Mouse (Mus musculus): ENCODE measurements around the gene Gng2.

The Gng2 gene

DNA sequence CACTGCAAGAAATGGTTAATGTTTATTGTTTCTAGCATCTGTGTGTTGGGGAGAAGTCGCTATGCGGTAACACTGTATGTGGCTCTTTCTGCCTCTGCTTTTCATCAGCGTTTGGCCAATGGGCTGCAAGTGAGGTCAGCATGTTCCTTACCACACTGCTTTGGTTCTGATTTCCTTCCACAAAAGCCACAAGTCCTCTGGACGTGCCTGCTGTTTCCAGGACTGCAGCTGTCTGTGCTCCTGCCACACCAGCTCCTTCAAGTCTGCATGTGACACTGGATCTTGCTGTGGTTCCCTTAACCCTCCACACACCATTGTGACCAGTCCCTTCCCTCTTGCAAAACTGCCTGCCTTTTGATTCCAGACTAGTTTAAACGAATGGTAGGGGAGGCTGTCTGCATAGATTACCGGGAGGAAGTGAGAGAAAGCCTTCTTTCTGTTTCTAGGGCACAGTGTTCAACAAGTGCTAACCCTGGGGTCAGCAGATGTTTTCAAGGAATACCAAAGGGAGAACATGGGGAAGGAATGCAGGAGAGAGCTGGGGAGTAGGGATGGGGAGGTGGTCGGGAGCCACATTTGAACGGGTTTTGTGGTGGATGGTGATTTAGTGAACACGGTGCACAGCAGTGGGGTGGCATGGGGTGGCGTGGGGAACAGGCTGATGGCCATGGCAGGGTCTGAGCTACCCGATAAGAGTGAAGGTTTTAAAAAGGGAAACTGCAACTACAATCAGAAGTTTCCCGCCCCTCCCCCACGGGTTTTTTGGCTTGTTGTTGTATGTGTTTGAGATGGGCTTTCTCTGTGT is 7.9 kb upstream of the Gng2 start:
- no peak for DNase-seq (ENCODE audit: extremely low read depth, low read depth, low spot score)

DNA sequence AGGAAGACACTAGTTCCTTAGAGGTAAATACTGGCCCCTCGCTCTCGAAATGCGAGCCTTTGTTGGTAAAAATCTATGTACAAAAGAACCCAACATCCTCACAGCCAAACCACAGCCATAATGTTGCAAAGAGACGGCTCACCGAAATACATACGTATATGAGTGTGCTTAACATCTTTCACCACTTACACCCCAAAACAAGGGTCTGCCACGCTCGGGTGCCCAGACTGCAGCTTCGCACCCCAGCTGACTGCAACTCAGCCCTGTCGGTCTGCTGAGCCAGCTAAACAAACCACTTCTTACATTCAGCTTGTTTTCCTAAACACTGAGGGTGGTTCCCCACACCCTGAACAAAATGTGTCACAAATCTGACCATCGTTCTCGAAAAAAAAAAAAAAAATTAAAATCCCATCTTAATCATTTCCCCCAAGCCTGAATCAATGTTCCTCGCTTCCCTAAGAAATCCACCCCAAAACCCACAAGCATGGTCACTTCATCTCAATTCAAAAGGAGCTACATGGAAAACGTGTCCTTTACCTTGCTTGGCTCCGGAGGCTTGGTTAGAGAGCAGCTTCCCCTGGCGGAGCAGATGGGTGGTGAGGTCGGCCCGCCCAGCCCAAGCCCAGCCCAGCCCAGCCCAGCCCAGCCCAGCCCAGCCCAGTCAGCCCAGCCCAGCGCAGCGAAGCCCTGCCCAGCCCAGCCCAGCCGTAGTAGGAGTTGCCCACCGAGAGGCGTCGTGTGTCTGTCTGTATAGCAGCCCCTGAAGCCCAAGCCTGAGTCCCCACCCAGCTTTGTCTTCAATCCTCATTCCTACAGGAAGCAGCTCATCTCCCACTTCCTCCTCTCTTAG is 781 bp downstream of the Gng2 start:
- DNase-seq (ENCODE audit: extremely low read depth, low read depth, low spot score): no peak

DNA sequence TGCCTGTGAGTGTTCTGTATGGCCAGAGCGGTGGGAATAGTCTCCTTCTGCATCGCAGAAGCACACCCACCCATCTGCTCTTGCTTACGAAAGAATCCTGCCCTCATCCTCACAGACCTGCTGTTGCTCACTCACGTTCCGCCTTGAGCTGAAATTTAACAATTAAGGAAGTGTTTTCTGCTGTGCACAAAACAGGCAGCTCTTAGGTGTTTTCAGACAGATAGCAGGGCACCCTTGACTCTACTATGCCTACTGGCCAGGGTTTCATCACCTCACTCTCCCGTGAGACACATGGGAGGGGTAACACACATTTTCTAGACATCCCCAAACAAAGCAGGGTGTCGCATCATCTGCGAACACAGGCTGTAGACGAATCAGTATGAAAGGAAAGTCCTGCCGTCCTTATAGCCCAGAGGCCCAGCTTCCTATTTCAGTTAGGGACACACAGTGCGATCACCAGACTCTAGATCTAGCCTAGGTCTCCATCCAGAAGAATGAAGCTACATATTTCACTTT is 2.4 kb downstream of the Gng2 start:
- DNase-seq (ENCODE audit: extremely low read depth, low read depth, low spot score): no peak

DNA sequence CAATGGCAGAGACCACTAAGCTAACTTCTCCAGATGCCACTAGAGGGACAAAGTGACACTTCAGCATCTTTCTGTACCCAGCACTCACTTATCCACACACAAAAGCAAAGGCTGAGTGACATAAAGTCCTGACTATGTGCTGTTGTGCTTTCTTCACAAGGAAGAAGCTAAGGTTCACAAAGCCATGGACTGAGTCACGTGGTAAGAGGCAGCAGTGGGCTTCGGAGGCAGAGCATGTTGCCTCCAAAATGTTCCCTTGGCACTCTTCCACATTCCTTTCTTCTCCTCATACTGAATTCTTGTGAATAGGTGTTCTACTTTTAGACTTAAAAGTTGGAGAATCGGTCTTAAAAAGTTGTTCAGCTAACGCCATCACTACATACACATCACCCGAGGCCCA is 3.0 kb downstream of the Gng2 start:
- DNase-seq (ENCODE audit: extremely low read depth, low read depth, low spot score): no peak

DNA sequence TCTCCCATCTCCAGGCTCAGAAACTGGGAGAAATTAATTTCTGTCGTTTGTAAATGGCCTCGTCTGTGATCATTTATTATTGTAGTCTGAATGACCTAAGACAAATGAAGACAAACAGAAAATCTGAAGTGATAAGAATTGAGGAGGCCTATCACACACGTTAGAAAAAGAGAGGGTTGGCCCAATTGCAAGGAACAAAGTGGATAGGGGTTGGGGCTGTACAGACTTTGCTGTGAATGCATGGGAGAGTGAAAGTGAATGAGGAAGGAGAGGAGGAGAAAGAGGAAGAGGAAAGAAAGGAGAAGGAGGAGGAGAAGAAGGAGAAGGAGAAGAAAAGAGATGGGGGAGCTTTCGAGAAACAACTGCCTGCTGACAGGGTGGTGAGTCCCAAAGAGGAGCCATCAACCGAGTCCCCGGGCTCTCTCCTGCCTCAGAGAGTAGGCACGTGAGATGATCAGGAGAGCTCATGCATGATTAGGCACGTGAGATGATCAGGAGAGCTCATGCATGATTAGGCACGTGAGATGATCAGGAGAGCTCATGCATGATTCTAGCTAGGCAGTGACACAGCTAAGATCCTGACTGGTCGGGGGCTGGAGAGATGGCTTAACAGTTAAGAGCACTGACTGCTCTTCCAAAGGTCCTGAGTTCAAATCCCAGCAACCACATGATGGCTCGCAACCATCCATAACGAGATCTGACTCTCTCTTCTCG is 5.0 kb downstream of the Gng2 start:
- no peak for DNase-seq (ENCODE audit: extremely low read depth, low read depth, low spot score)

DNA sequence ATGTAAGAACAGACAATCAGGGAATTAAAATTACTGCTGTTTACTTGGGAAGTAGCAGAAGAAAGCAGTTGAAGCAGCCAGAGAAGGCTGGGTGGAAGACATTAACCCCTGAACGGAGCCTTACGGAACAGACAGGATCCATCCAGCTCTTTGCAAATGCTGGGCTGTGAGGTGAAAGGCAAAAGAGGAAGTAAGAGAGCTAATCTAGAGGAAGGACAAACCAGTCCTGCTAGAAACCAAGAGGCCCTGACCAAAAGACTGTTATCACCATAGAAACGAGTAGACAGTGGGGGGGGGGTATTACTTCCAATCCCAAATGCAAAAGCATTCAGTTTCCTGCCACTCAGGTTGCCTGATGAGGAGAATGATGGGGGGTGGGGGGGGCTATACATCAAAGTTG is 6.6 kb downstream of the Gng2 start:
- no peak for DNase-seq (ENCODE audit: extremely low read depth, low read depth, low spot score)

DNA sequence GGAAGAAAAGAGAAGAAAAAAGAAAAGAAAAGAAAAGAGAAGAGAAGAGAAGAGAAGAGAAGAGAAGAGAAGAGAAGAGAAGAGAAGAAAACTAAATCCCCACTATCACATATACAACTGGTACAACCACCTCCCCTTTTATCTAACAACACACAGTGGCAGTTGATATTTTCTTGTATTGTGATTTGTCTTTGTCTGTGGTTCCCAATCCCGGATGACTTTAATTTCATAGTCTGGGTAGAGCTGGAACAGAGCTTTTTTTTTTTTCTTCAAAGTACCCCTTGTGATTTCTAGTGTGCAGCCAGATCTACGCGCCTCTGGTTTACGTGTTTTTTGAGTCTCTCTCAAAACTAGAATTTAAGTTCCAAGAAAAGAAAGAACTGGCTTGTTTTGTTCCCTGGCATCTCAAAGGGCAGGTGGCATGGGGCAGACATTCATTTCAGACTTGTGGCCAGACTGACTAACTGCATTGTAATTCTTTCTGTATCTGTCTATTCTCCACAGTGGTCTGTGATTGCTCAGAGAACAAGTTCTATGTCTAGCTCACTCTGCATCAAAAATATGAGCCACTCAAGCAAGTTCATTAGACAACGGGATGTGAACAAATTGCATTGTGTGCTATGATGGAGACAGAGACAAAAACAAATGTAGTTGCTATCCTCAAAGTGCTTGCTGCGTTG is 7.2 kb downstream of the Gng2 start:
- DNase-seq (ENCODE audit: extremely low read depth, low read depth, low spot score): no peak

DNA sequence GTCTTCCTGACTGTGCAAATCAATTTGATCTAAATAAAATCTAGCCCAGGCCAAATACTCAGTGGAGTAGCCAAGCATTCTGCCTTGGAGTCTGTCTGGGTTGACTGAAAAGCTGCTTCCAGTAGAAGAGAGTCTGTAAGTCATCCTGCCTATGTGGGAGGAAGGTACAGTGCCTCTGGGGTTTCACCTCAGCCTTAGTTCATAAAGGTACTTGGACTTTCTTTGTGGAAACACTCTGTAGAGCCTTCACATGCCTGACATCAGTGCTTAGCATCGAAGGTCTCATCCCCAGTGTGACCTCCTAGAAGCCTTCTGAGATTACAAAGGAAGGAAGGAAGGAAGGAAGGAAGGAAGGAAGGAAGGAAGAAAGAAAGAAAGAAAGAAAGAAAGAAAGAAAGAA is 7.9 kb downstream of the Gng2 start:
- DNase-seq (ENCODE audit: extremely low read depth, low read depth, low spot score): no peak

DNA sequence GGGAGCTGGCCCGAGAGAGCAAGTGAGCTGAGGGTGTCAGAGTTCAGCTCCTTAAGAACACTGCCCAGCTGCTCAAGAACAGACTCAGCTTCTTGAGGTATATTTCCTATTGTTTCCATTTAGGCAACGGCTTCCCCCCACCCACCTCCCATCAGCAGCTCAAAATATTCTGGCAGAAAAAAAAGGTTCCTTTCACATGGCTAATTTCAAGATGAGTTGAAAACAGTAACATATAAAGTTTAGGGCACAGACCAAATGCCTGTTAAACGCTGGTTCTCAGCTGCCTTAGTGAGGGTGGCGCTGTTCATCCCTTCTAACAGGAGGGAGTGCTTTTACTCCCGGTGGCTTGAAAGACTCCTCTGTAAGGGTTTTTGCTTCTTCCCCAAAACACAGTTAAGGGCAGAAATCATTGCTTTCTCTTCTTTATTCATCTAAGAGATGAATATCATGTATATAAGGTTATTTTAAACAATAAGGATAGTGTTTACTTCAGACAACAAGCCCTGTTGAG is 8.4 kb downstream of the Gng2 start:
- DNase-seq (ENCODE audit: extremely low read depth, low read depth, low spot score): no peak

DNA sequence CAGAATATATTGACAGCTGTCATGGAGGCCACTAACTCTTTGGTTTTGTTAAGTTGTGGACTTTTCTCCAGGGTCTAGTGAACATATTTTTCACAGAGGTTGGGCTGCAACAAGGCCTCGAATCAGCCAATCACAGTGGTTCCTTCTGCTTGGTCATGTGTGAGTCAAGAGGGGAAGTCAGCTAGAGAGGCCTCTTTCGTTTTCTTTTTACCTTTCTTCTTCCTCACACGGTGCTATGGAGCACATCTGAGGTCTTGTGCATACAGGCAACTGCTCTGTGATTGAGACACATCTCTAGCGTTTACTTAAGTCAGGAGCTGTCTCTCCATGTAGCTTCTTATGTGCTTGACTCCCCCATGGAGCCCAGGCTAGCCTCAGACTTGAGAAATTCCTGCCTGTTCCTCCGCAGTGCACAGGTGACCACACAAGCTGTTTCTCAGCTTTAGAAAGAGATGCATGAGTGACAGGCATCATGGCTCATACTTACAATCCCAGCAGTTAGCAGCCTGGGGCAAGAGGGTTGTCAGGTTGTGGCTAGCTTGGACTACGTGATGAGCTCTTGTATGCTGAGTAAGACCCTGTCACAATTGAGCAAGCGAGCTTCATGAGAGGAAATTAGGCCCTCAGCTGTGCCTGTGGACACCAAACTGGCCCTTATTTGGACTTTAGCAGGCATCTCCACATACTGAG is 9.0 kb downstream of the Gng2 start:
- no peak for DNase-seq (ENCODE audit: extremely low read depth, low read depth, low spot score)

DNA sequence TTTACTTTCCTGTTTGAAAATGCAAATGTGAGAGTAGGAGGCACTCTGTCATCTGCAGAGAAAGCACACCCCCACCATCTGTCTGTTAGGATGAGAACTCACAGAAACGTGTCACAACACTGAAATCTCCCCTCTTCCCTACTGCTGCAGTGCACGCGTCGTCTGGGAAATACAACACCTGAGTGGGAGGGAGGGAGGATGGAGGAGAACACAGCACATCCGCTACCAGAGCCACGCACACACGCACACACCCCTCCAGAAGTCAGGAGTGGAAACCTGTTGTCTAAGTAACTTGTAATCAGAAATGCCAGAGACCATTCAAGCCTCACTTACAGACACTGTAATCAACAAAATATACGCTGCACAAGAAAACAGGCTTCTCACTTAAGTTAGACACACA is 9.9 kb downstream of the Gng2 start:
- DNase-seq (ENCODE audit: extremely low read depth, low read depth, low spot score): no peak

DNA sequence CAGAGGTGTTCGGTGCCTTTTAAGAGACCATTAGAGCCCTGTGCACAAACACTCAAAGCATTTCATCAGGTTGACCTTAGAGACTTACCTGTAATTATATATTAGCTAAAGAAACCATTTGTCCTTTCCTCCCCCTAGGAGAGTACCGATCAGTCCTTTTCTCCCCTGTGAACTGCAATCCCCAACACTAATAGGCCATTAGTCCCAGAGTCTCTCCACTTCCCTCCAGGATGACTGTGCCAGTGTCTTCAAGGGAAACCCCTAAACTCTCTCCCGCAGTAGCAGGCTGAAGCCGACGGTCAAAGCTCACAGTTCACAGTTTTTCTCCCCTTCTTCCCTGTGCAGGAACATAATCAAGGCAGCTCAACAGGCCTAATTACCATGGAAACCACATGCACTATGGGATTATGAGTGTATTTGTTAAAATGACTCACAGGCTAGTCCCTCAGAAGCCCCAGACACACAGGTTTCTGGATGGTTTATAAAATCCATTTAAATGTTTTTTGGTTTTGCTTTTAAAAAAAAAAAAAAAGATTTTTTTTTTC is 13.4 kb downstream of the Gng2 start:
- DNase-seq (ENCODE audit: extremely low read depth, low read depth, low spot score): no peak

DNA sequence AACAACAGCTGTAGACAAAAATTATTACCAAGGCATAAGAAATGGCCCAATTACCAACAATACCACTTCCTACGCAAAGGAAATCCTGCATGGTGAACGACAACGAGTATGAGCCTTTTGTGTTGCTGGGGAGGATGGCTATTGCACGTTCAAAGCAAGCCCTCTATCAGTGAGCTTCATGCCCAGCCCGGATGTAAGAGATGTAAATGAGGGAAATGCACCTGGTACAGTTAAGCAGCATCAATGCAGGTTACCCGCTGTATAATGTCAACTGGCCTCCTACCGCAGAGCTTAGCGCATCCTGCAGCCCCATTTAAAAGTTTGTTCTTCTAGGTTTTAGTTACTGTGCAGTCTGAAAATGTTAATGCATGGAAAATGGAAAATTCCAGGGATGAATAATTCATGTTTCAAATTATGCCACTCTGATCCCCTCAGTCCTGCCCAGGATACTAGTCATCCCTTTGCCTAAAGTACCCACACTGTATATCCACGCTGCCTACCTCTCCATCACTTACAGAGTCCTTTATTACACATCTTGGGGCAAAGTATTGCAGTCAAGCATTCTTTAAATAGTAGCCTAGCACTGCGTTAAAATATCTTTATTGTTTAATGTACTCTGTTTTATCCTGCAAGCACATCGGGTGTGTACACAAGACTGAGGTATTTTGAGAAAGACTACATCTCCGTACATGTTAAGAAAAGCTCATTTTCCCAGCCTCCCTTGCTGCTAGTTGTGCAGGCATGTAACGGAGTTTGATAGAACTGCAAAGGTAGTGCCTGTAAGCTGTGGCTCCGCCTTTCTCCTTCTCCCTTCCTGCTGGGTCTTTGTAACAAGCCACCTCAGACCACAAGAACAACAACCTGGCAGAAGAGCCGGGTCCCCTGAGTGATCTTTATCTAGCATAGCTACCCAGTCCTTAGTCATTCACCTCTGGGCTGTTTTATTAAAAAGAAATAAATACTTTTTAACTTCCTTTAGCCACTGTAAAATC is 15.2 kb downstream of the Gng2 start:
- no peak for DNase-seq (ENCODE audit: extremely low read depth, low read depth, low spot score)

DNA sequence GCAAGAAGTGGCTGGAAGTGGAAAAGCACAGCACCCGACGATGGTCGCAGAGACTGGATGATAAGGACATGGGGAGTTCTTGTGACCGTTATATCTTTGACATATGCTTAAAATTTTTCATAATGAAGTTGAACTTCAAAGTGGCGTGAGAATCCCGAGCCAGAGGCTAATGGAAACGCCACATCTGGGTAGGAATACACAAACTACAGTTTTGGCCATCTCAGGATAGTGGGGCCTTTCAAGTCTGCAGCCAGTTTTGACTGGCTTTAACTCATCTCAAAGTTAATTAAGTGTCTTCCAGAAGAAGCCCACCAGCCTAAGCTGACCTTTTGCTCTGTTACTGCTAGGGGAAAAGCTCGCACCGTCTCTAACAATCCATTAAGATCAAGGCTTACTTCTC is 17.6 kb downstream of the Gng2 start:
- DNase-seq (ENCODE audit: extremely low read depth, low read depth, low spot score): no peak

DNA sequence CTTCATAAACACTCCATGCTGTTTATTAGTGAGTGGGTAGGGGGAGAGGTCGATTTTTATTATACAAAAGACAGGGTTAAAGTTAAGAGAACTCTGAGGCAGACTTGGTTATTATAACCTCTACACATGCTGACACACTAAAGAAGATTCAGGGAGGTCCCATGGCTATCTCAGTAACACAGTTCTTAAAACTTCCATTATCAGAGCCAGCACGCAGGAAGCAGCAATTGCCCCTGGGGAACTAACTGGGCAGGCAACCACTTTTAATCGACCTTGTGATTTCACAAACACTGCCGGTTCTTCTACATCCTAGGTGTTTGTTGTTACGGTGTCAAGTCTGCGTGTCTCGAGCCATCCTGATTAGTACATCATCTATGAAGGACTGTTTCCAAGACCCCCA is 22.4 kb downstream of the Gng2 start:
- DNase-seq (ENCODE audit: extremely low read depth, low read depth, low spot score): no peak

DNA sequence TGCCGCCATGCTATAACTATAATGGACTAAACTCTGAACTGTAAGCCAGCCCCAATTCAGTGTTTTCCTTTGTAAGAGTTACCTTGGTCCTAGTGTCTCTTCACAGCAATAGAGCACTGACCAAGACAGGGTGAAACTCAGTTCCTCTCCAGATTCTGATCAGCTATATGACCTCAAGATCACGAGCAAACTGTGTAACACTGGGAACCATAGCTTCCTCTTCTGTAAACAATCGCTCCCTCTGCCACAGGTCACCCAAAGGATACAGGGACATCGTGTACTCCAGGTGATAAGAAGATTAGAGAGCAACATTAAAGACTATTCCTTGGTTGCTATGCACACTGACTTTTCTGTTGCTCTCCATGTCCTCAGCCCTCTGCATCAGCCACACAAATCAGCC is 26.6 kb downstream of the Gng2 start:
- no peak for DNase-seq (ENCODE audit: extremely low read depth, low read depth, low spot score)

DNA sequence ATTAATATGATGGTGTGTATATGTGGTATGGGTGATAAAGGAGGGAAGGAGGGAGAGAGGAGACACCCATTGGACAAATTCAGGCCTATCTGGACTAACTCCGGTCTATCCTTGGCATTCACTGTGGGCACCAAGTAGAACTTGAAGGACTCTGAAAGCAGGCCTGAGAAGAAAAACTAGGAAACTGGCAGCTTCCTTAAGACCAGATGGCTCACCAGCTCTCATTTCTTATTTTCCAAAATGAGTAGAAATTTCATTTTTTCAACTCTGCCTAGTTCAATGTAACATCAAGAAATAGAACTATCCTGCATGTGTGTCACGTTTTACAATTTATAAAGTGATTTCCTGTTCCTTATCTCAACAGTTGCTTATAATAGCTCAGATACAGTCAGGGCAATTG is 28.0 kb downstream of the Gng2 start:
- DNase-seq (ENCODE audit: extremely low read depth, low read depth, low spot score): no peak

DNA sequence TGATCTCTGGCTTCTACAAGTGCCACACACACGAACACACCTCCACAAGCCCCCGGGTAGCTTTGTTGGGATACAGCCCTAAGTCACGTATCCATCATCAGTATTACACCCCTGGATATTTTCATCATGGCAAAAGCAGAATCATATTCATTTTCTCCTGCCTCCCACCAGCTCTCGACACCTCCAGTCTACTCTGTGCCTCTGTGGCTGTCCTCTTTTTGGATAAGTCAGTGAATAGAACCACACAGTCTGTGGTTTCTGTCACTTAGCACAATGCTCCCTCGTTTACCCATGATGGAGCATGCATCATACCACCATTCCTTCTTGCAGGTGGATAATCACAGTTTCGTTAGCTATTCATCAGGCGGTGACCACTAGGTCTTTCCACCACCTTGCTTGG is 31.2 kb downstream of the Gng2 start:
- no peak for DNase-seq (ENCODE audit: extremely low read depth, low read depth, low spot score)

DNA sequence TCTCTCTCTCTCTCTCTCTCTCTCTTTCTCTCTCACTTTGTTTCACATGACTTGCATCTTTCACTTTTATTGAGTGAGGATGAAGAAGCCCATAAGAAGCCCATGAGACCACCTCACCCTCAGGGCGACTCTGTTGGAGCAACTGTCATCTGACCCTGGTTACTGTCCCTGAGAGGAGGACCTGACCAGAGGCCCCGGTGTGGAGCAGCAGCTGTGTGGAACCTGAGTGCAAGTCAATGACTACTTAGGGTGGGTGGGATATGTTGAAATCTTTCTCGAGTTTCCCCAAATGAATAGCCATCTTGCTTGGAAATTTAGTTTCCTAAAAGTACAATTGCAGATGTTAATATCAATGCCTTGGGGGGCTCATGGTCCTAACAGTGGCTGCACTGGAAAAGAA is 34.7 kb downstream of the Gng2 start:
- DNase-seq (ENCODE audit: extremely low read depth, low read depth, low spot score): no peak

All from fat pad, adult 2 months (tissue).